Mouse (Mus musculus) urinary bladder, postnatal 25 days (tissue): ENCODE data around the gene Rab3a.

Experiments used
- DNase-seq: peaks from one replicate; pipeline ENCODE4 v3.0.0; 2022; ENCODE audit warnings: low spot score

Gene Rab3a

DNA sequence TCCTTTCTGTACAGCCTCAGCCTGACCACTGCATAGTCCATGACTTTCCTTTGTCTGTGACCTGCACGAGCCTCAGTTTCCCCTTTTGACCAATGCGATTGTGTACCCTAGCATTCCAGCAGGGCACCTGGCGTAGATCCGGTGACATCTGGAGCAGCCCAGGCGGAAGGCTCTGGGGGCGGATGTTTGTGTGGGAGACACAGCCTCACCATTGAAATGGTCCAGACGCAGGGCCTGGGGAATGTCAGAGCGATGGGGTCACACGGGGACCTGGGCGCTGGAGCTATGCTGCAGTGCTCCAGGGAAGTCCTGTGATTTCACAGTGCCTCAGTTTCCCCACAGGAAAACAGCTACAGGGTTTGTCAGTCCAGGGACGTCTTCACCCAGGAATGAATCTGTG is 12.3 kb upstream of the Rab3a start:
- no peak for DNase-seq

DNA sequence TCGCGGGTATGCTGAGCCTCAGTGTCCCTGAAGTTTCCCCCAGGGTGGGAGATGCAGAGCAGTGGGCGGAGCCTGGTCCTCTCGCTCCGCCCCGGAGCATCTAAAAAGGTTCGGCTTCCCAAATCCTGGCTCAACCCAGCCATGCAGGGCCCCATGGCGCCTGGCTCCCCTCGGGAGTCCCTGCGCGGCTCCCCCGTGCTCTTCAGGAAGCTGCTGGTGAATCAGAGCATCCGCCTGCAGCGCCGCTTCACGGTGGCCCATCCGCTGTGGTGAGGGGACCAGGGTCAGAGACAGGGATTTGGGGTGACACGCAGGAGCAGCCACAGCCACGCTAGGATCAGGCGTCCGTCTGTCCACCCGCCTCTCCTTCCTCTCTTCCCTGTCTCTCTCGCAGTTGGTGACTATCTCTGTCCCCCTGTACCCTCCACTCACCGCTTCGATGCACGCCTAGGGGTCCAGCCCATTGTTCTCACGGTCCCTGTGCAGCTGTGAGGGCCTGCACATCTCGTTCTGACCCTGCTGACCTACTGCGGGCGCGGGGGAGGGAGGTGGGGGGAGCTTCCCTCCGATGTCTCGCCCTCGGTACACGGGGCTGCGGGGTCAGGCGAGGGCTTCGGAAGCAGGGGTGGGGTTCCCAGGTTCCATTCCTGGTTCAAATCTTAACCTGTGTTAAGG is 11.4 kb upstream of the Rab3a start:
- DNase-seq = no peak

DNA sequence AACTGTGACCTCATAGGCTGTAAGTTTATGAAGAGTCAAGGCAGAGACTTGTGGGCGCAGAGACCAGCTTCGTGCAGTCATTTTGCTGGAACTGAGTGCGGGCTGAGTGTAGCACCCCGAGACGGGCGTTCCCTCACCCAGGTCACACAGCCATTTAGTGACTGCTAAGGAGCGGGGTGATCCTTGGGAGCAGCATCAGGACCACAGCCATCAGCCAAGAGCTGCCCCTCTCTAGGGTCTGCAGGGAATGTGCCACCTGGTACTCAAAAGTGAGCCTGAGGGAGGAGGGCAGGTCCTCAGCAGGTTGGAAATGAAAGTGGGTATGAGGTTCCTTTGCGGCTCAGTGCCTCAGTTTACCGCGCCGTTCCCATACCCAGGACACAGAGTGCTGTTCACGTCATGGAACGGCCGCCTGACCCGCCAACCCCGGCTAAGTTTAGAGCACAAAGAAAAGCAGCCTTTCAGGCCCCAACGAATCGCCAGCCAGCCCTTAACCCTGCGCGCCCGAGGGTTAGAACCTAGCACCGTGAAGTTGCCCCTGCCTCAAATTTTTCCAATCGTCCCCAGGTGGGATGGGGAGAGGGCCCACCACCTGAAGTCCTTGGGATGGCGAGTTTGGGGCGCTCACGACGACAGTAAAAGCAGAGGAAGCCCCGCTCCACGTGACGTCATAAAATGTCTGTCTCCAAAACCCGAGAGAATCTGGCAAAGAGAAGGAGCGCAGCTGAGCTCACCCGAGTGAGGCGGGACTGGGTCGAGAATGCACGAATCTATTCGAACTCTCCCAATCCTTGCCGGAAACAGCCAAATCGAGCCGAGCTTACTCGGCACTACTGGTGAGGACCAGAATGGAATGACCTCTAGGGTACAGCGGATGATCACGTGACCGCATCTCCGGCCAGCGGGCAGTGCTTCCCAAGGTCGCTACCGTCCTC is 10.6 kb upstream of the Rab3a start:
- no peak for DNase-seq

DNA sequence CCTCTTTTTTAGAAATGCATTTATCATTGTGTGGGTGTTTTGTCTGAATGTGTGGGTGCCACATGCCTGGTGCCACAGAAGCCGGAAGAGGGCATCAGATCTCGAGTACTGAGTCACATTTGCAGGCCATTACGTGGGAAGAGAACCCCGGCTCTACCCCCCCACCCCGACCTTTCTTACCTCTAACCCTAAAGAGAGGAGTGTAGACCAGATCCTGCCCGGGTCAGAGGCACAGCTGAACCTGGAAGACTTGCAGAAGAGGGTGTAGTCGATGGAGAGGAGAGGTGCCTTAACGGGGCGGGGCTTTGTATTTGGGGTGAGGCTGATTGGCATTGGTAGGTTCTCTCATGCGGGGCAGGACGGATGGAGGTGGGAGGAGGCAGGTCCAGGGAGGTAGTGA is 9.7 kb upstream of the Rab3a start:
- DNase-seq = no peak

DNA sequence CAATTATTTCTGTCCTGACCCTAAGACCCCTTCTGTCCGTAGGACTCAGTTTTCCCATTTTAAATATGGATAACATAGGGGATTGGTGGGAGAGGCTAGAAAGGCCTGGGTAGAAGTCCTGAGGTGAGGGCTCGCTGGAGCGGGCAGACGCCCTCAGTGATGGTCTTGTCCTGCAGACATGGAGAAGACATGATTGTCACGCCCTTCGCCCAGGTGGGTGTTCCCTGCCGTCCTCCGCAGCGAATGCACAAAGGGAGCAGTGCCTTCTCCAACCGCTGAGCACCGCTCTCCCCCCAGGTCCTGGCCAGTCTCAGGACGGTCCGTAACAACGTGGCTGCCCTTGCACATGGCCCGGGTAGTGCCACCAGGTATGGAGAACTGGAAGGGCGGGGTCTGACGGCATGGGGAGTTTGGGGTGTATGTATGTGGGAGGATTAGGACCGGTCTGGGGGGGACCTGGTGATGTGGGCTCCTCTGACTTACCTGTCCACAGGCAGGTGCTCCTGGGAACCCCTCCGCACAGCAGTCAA is 8.7 kb upstream of the Rab3a start:
- no peak for DNase-seq

DNA sequence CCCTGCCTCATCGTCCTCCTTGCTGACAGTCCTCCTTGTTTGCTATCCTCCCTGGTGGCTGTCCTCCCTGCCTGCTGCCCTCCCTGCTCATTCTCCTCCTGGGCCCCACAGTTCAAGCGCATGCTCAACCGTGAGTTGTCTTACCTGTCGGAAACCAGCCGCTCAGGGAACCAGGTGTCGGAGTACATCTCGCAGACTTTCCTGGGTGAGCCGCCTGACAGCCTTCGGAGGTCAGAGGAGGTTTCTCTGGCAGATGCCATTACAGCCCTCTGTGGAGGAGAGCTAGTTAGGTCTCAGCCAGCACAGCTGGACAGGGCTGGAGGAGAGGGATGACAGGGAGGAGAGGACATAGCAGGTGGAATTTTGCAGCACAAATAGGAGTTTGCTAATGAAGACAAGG is 7.8 kb upstream of the Rab3a start:
- no peak for DNase-seq

DNA sequence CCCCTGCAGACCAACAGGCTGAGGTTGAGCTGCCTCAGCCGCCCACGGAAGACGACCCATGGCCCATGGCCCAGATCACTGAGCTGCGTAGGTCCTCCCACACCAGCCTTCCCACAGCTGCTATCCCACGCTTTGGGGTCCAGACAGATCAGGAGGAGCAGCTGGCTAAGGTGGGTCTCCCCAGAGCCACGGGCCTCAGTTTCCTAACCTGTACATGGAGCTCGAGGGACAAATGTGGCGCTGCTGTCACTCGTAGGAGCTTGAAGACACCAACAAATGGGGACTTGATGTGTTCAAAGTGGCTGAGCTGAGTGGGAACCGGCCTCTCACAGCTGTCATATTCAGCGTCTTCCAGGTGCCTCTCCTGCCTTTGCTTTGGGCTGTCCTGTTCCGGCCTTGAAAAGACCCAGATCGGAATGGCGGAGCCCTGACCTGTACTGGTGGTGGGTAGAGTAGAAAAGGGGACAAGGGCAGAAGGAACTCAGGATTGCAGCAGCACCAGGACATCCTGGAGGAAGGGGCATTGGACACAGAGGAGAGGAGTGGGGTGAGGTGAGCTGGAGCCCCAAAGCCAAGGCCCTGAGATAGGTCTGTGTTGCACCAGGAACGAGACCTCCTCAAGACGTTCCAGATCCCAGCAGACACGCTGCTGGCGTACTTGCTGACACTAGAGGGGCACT is 7.1 kb upstream of the Rab3a start:
- no peak for DNase-seq

DNA sequence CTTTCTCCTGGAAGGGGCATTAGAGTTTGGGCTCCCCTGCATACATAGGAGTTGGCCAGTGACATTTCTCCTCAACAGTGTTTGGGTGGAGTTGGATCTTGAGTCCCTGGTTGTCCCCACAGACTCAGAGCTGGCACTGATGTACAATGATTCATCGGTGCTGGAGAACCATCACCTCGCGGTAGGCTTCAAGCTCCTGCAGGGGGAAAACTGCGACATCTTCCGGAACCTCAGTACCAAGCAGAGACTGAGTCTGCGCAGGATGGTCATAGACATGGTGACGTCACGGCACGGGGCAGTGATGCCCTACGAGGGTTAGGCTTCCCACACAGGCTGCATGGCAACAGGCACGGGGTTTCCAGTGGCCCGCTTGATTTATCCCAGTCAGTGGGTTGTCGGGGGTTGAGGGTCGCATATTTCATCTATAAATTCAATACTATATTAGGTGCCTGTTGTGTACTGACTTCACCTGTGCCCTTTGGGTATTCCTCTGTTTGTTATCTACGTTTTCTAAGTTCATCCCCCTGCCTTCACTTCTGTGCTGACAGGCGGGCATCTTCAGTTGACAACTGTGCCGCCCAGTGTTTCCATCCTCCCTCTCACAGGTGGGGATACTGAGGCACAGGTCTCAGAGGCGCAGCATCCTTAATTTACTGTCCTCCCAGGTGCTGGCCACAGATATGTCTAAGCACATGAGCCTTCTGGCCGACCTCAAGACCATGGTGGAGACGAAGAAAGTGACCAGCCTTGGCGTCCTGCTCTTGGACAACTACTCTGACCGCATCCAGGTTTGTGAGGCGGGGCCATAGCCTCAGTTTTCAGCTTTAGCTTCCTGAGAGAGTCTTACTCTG is 6.0 kb upstream of the Rab3a start:
- no peak for DNase-seq

DNA sequence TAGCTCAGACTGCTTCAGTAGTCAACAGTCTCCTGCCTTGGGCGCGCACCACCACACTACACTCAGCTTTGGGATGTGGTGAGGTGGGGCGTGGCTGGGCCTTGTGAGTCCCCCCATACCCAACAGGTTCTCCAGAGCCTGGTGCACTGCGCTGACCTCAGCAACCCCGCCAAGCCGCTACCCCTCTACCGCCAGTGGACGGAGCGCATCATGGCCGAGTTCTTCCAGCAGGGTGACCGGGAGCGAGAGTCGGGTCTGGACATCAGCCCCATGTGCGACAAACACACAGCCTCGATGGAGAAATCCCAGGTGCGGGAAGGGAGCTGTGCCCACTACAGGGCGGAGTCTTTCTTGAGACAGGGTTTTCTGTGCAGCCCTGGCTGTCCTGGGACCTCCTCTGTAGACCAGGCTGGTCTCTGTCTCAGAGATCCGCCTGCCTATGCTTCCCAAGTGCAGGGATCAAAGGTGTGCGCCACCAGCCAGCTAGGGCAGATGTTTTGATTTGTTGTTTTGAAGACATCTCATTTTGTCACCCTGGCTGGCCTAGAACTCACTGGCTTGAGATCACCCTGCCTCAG is 5.3 kb upstream of the Rab3a start:
- no peak for DNase-seq

DNA sequence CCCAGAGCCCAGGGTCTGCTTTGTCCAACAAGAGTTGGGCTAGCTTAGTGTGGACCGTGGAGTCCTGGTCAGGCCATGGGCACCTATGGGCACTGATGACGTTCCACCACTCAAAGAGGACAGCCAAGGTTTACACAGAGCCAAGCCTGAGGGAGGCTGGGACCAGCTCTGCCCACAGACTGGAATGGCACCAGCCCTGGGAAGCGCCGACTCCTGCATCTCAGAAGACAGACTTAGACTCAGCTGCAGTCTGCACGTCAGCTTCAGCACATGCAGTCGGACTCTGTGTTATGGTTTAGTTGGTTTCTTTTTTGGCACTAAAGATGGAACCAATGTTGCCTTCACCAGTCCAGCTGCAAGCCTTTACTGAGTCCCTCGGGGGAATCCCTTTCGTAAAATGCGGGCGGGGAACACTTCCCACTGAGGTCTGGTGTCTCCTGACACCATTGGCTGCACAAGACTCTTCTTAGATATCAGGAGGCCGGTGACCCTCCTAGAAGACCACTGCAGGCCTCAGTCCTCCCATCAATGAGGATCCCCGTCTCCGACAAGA is 4.3 kb upstream of the Rab3a start:
- no peak for DNase-seq

DNA sequence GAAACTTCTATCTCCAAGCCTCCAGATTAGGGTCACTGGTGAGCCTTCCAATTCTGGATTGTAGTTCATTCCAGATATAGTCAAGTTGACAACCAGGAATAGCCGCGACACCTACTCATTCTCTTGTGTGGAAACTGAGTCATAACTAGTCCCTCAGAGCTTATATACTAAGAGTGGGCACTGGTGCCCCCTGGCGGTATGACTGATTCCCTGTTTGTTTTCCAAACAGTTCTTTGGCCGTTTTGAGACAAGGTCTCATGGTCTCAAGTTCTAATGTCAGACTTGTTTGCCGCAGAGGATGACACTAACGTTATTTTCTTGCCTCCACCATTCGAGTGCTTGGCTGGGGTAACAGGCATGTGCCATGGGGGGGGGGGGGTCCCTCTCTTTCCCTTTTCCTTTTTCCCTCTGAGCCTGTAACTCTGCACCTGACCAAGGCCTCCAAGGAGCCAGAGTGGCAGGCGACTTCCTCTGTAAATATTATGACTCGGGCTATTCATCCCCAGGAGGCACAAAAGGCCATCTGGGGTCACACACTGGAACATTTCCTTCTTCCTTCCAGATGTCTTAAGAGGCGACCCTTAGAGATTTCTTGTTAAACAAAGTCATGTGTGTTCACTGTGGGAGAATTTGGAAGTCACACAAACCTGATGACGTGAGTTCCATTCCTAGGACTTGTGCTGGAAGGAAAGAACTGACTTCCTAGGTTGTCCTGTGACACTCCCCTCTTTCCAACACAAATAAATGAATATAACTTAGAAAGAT is 2.3 kb upstream of the Rab3a start:
- peak; percentile 72 for DNase-seq

DNA sequence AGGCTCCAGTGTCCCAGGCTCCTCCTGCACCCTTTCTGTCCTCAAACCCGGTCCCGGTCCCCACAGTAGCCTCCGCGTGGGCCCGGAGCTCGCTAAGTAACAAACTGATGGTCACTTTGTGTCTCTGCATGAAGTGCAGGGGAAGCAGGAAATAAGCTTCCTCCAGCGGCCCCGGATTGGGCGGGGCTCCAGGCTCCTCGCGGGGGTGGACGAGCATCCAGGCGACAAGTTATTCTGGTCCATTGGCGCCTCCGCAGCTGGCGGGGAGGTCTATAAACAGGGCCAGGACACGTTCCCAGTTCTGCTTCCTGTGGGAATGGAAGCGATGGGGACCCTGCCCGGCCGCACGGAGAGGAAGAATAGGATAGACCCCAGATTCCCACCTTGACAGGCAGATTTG is 1.3 kb upstream of the Rab3a start:
- peak; percentile 69 for DNase-seq

DNA sequence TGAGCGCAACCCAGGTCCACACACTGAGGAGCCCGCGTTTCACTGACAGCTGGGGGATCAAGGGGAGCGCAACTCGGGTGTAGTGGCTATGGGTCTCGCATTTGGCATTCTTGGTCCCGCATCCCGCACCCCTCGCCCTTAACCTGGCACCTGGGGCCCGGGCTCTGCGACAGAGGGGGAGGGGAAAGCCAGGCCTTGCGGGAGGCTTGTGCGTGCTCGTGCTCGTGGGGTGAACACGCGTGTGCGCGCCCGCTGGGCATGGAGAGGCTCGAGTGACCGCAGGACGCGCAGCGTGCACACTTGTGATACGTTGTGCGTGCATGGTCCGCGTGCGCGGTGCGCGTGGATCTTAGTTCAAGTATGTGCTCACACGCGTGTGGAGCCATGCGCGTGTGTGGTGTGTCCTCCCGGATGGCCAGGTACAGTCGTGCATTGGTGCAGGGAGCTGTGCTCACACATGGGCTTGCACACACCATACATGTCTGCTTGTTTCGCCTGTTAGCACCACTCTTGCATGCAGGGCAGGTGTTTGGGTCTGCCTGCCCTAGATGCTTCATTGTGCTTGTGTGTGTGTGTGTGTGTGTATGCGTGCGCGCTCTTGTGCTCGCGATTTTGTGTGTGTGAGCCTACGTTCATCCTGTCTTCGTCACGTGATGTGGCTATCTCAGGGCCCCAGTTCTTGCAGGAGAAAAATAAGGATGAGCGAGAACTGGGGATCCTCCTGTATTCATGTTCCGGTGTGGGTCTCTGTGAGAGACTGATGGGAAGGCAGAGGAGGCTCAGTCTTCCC is 587 bp downstream of the Rab3a start:
- DNase-seq = no peak

DNA sequence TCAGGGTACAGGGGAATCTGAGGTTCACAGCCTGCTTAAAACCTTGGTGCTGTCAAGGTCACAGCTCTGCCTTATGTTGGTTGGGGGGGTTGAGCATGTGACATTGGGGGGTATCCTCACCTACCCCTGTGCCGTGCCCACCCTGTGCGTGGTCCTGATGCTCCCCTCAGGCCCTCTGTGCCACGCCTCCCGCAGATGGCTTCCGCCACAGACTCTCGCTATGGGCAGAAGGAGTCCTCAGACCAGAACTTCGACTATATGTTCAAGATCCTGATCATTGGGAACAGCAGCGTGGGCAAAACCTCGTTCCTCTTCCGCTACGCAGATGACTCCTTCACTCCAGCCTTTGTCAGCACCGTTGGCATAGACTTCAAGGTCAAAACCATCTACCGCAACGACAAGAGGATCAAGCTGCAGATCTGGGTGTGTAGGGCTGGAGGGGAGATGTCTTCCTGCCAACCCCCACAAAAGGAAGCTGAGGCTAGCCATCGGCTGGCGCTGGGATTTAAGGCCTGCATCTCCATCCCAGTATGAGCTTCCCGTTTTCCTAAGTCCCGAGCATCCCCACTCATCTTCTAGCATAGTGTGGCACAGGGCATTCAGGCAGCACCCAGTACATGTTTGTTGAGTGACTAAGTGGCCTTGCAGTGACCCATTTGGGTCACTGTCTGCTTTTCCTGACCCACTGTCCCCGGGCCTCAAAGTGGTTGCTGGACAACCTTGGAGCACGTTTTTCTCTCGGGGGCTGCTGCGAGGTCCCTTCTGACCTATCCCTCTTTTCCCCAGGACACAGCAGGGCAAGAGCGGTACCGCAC is 1.4 kb downstream of the Rab3a start:
- no peak for DNase-seq

DNA sequence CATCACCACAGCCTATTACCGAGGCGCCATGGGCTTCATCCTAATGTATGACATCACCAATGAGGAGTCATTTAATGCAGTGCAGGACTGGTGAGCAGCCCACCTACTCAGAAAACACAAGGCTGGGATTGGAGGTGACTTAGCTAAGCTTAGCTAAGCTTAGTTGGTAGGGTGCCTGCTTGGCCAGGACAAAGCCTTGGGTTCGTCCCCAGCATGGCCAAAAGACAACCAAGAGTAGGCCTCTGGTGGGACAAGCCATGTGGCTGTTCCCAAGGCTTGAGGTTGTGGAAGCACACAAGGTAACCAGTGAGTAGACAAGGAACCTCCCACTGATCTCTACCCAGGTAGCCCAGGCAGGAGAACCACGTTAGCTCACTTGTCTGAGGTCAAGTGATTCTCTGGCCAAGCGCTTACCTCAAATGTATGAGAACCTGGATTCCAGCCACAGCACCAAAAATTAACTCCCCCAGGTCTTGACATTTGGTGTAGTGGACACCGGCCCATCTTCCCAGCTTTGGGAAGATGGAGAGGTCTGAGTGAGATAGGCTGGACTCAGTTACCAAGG is 2.1 kb downstream of the Rab3a start:
- DNase-seq = no peak

DNA sequence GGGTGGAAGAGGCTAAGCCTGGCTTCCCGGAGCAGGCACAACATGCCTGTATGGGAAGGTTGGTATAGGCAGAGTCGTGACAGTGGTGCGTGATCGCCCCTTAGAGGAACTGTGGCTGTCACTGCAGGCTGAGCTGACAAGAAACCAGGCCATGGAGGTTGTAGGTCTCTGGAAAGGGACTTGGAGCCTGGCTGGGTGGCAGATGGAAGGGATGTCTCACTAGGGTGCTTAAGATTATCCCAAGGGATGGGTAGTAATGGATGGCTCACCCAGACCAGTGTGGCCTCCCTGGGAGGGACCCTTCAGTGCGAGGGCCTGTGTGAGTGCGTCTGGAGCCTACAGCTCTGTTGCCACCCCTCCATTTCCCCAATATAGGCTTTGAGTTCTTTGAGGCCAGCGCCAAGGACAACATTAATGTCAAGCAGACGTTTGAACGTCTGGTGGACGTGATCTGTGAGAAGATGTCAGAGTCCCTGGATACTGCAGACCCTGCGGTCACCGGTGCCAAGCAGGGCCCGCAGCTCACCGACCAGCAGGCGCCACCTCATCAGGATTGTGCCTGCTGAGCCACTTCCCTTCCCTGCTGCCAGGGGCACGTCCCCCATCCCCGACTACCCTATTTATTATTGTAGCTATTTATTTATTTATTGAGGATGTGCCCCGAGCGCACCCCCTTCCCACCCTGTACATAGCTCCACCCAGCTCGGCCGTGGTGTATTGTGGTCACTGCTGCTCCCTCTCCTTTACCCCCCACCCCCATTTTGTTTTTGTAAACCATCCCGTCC is 3.2 kb downstream of the Rab3a start:
- DNase-seq = no peak

DNA sequence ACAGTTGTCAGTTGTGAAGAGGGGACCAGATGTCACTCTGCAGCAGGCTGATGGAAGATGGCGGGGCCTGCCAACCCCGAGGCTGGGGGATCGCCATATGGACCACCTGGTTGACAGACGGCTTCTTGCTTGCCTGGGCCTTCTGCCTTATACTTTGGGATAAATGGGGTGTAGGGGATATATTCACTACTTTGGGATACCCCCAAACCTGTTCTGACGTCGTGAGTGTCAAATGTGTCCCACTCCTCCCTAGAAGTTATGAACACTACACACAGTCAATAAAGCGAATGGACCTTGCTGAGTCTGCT is 3.8 kb downstream of the Rab3a start:
- DNase-seq = no peak
